Mouse (Mus musculus): ENCODE results near the gene D10Jhu81e.

DNA sequence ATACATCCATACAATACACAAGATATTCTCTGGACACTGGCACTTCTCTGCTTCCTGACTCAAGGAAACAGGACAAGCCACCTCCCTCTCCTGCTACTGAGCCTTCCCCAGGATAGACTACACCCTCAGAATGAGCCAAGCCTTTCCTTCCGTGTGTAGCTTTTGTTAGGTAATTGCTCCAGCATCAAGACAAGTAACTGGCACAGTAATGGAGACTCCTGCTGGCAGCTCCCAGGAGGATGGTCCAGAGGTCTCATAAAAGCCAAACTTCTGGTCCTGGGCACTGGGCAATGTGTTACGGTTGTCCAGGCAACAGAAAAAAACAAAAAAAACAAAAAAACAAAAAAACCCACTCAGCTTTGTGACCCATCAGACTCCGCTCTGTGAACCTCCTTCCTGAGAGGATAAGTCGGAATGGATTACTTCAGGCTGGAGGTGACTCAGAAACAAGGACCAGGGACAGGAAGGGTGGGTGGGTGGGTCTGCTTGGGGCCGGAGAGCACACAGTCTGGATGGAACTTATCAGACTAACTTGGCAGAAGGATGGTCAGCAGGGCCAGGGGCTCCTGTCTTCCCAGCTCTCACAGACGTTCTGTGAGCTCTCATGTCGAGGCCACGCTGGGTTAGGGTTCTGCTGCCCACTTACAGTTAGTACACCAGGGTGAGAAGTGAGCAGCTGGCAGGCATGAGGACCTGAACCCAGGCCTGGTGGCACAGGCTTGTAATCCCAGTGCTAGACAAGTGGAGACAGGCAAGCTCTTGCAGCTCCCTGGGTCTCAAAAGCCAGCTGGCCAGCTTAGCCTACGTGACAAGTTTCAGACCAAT, 42.3 kb downstream of the D10Jhu81e start:
- TF ChIP-seq CTCF (IDR thresholded peaks at IDR 0.05; ENCODE audit: low read depth), result no peak
- TF ChIP-seq EP300 (IDR thresholded peaks at IDR 0.05; ENCODE audit: low read depth), result no peak
